Mouse (Mus musculus) midbrain, embryonic 14.5 days (tissue): Measurements from ENCODE around the gene Txnrd3. TPM values are rescaled to one million over a fixed set of nuclear protein-coding genes. Genes with fewer than 3 reads are reported as not detected.
A peak's percentile ranks its signal among the peaks of the same experiment; 100 is the strongest.

Experiments used
- ATAC-seq: fragments of 200-750 bp; cut with Nextera tagmentation; 2 replicates; pipeline ENCODE4 v1.8.0; 2017; ENCODE audit warnings: moderate number of reproducible peaks, moderate library complexity; ENCODE audit not compliant: low FRiP score, low TSS enrichment
- DNase-seq: peaks from one replicate; pipeline ENCODE4 v3.0.0-alpha.2; 2015
- H3K27ac ChIP-seq: fragments of 300-500 bp; sonication (generic); replicated peaks from 2 replicates; pipeline ENCODE4 v1.5.1; 2014; ENCODE audit warnings: mild to moderate bottlenecking, low read depth, low read length, moderate library complexity
- H3K27me3 ChIP-seq: fragments of 300-500 bp; sonication (generic); 2 replicates; pipeline ENCODE4 v1.6.1; 2014; ENCODE audit warnings: low read length, control low read depth, mixed read lengths; ENCODE audit not compliant: control insufficient read depth, insufficient read depth
- H3K36me3 ChIP-seq: fragments of 300-500 bp; sonication (generic); 2 replicates; pipeline ENCODE4 v1.6.1; 2014; ENCODE audit warnings: low read length, control low read depth; ENCODE audit not compliant: control insufficient read depth, insufficient read depth
- H3K4me1 ChIP-seq: fragments of 300-500 bp; sonication (generic); 2 replicates; pipeline ENCODE4 v1.6.1; 2014; ENCODE audit warnings: mild to moderate bottlenecking, antibody characterized with exemption, low read length, control low read depth; ENCODE audit not compliant: control insufficient read depth, insufficient read depth
- H3K4me2 ChIP-seq: fragments of 300-500 bp; sonication (generic); 2 replicates; pipeline ENCODE4 v1.6.1; 2014; ENCODE audit warnings: mild to moderate bottlenecking, low read length, moderate library complexity
- H3K4me3 ChIP-seq: fragments of 300-500 bp; sonication (generic); replicated peaks from 2 replicates; pipeline ENCODE4 v1.5.1; 2014; ENCODE audit warnings: low read depth, low read length
- H3K9ac ChIP-seq: fragments of 300-500 bp; sonication (generic); replicated peaks from 2 replicates; pipeline ENCODE4 v1.6.1; 2014; ENCODE audit warnings: mild to moderate bottlenecking, low read length, moderate library complexity
- H3K9me3 ChIP-seq: fragments of 300-500 bp; sonication (generic); 2 replicates; pipeline ENCODE4 v1.6.1; 2016; ENCODE audit warnings: low read length, control low read depth, mixed read lengths; ENCODE audit not compliant: control insufficient read depth
- WGBS: fragments of 180-500 bp; shearing (Covaris S2); extraction: QIAGEN DNeasy Blood & Tissue Kit; methylation state at CpG from one replicate; pipeline ENCODE4 v1.1.7; 2014; 5-methylcytosine and 5-hydroxymethylcytosine counted together
- polyA plus RNA-seq: library from polyadenylated mRNA; unstranded; fragments of >200 nt; fragmentation: Nextera tagmentation; extraction: Ambion mirVana; gene quantifications from 2 replicates; pipeline ENCODE4 v1.2.1, GENCODE M21; 2014

The Txnrd3 gene
- polyA plus RNA-seq, 1 experiment from 2014 or later = 17.6 TPM

- no peaks in the 10 kb centered on the region for H3K36me3 ChIP-seq
- no peaks in the 10 kb centered on the region for H3K9me3 ChIP-seq
- H3K4me2 ChIP-seq = no peak overlapping the region
- ATAC-seq = no peak
- WGBS = 42% methylated on average over 2 of the region's 2 CpGs
- no peak overlapping the region for H3K9ac ChIP-seq
- DNase-seq = peak; percentile 45
- H3K27ac ChIP-seq = no peak overlapping the region
- H3K4me3 ChIP-seq = no peak overlapping the region
- H3K4me1 ChIP-seq = no peaks in the 10 kb centered on the region
- no peaks in the 10 kb centered on the region for H3K27me3 ChIP-seq
These were observed 4.8 kb upstream of the Txnrd3 start for GRCm38 (mm10) chr6:89639025-89639424.

GRCm38 (mm10) chr6:89644271-89645075 lies 685 bp downstream of the Txnrd3 start:
- WGBS = under 1% methylated on average over 41 of the region's 41 CpGs

GRCm38 (mm10) chr6:89649897-89650296 lies 6.1 kb downstream of the Txnrd3 start:
- no peaks in the 10 kb centered on the region for H3K27me3 ChIP-seq
- H3K9ac ChIP-seq = no peak overlapping the region
- ATAC-seq (no peak), DNase-seq (no peak)
- no peak overlapping the region for H3K4me2 ChIP-seq
- no peak overlapping the region for H3K27ac ChIP-seq
- peaks cover 10% of the 10 kb centered on the region; the same call in 1 of the 2 replicates for H3K36me3 ChIP-seq
- H3K9me3 ChIP-seq = no peaks in the 10 kb centered on the region
- H3K4me1 ChIP-seq = no peaks in the 10 kb centered on the region
- WGBS = 90% methylated on average over 8 of the region's 8 CpGs
- H3K4me3 ChIP-seq = no peak overlapping the region

More at GRCm38 (mm10) chr6:89644271-89645075, 685 bp downstream of the Txnrd3 start:
- peak; percentile 91 for ATAC-seq
- no peaks in the 10 kb centered on the region for H3K4me1 ChIP-seq
- H3K36me3 ChIP-seq = no peaks in the 10 kb centered on the region
- peak overlapping the region; percentile 68 for H3K9ac ChIP-seq
- H3K9me3 ChIP-seq = no peaks in the 10 kb centered on the region
- H3K4me2 ChIP-seq = peak overlapping the region; percentile 82
- DNase-seq = peak; percentile 89
- H3K4me3 ChIP-seq = peak overlapping the region; percentile 73
- H3K27me3 ChIP-seq = no peaks in the 10 kb centered on the region
- peak overlapping the region; percentile 86 for H3K27ac ChIP-seq

GRCm38 (mm10) chr6:89651770-89652169 lies 8.0 kb downstream of the Txnrd3 start:
- Histone ChIP-seq H3K4me3 (no peak overlapping the region), H3K4me2 (no peak overlapping the region), H3K27ac (no peak overlapping the region), H3K4me1 (no peaks in the 10 kb centered on the region), H3K9ac (no peak overlapping the region), H3K9me3 (no peaks in the 10 kb centered on the region), H3K27me3 (no peaks in the 10 kb centered on the region), H3K36me3 (peaks cover 20% of the 10 kb centered on the region; the same call in 1 of the 2 replicates)
- ATAC-seq (no peak), DNase-seq (no peak)

GRCm38 (mm10) chr6:89655011-89655410 lies 11.2 kb downstream of the Txnrd3 start:
- no peak overlapping the region for H3K4me2 ChIP-seq
- no peaks in the 10 kb centered on the region for H3K9me3 ChIP-seq
- no peaks in the 10 kb centered on the region for H3K4me1 ChIP-seq
- H3K9ac ChIP-seq = no peak overlapping the region
- H3K27ac ChIP-seq = no peak overlapping the region
- 94% methylated on average over 3 of the region's 3 CpGs for WGBS
- DNase-seq = no peak
- H3K27me3 ChIP-seq = no peaks in the 10 kb centered on the region
- H3K36me3 ChIP-seq = peaks cover 20% of the 10 kb centered on the region; the same call in 1 of the 2 replicates
- H3K4me3 ChIP-seq = no peak overlapping the region
- ATAC-seq = no peak

GRCm38 (mm10) chr6:89658342-89658741 lies 14.6 kb downstream of the Txnrd3 start:
- H3K27me3 ChIP-seq = no peaks in the 10 kb centered on the region
- H3K9me3 ChIP-seq = no peaks in the 10 kb centered on the region
- H3K27ac ChIP-seq = no peak overlapping the region
- ATAC-seq = no peak
- no peak overlapping the region for H3K4me3 ChIP-seq
- no peak for DNase-seq
- H3K4me1 ChIP-seq = no peaks in the 10 kb centered on the region
- no peak overlapping the region for H3K9ac ChIP-seq
- 84% methylated on average over 3 of the region's 3 CpGs for WGBS
- H3K4me2 ChIP-seq = no peak overlapping the region
- peaks cover 30% of the 10 kb centered on the region for H3K36me3 ChIP-seq

- ATAC-seq (no peak), DNase-seq (no peak)
- H3K4me3 ChIP-seq = no peak overlapping the region
- H3K27me3 ChIP-seq = no peaks in the 10 kb centered on the region
- H3K4me1 ChIP-seq = no peaks in the 10 kb centered on the region
- 91% methylated on average over 6 of the region's 6 CpGs for WGBS
- H3K9me3 ChIP-seq = no peaks in the 10 kb centered on the region
- no peak overlapping the region for H3K4me2 ChIP-seq
- no peak overlapping the region for H3K27ac ChIP-seq
- H3K9ac ChIP-seq = no peak overlapping the region
- H3K36me3 ChIP-seq = peaks cover 33% of the 10 kb centered on the region
These were observed 15.1 kb downstream of the Txnrd3 start for GRCm38 (mm10) chr6:89658931-89659330.

GRCm38 (mm10) chr6:89659692-89660423 lies 16.1 kb downstream of the Txnrd3 start:
- H3K4me3 ChIP-seq = no peak overlapping the region
- 33% methylated on average over 7 of the region's 7 CpGs for WGBS
- H3K9ac ChIP-seq = no peak overlapping the region
- no peaks in the 10 kb centered on the region for H3K27me3 ChIP-seq
- no peak for ATAC-seq
- no peaks in the 10 kb centered on the region for H3K9me3 ChIP-seq
- peaks cover 31% of the 10 kb centered on the region for H3K36me3 ChIP-seq
- H3K27ac ChIP-seq = no peak overlapping the region
- H3K4me2 ChIP-seq = no peak overlapping the region
- H3K4me1 ChIP-seq = no peaks in the 10 kb centered on the region
- DNase-seq = peak; percentile 67
